Mouse (Mus musculus): ENCODE data around the gene A130010J15Rik. TPM values are rescaled to one million over a fixed set of nuclear protein-coding genes. Genes with fewer than 3 reads are reported as not detected.
A peak's percentile ranks its signal among the peaks of the same experiment; 100 is the strongest.

The A130010J15Rik gene
- total and polyA plus RNA-seq, 3 experiments: 1.7 to 18.9 (median 10.2) TPM

GRCm38 (mm10) chr1:193198312-193198711, 30.5 kb downstream of the A130010J15Rik start:
- no peak for DNase-seq (ENCODE audit: low spot score)
- no peak for TF ChIP-seq GATA2 (IDR thresholded peaks at IDR 0.05; ENCODE audit: borderline replicate concordance, low read depth, low read length)
- TF ChIP-seq GATA1 (IDR thresholded peaks at IDR 0.05; ENCODE audit: borderline replicate concordance, low read length): no peak
- no peak for TF ChIP-seq POLR2AphosphoS5 (IDR thresholded peaks at IDR 0.05; ENCODE audit: insufficient replicate concordance, low read depth, low read length)
- no peak for TF ChIP-seq CTCF (IDR thresholded peaks at IDR 0.05; ENCODE audit: low read depth, low read length)
- TF ChIP-seq TAL1 (conservative IDR thresholded peaks at IDR 0.05; ENCODE audit: low read depth, low read length): no peak
- ATAC-seq (ENCODE audit: extremely low read depth, insufficient number of reproducible peaks, low FRiP score, poor library complexity, severe bottlenecking): no peak
- Histone ChIP-seq H3K4me3 (ENCODE audit: low read depth, low read length) (no peak overlapping the region), H3K9me3 (replicated peaks) (no peaks in the 10 kb centered on the region), H3K36me3 (replicated peaks) (no peaks in the 10 kb centered on the region), H3K27me3 (ENCODE audit: insufficient read depth, low read length) (0 out of 2 replicates have a peak, but pooled peaks cover 2% of the 10 kb centered on the region), H3K4me1 (ENCODE audit: insufficient read depth, low read depth, low read length) (0 out of 2 replicates have a peak, but pooled peaks cover 2% of the 10 kb centered on the region)

GRCm38 (mm10) chr1:193200640-193201382, 33.0 kb downstream of the A130010J15Rik start:
- Histone ChIP-seq H3K9me3 (replicated peaks) (no peaks in the 10 kb centered on the region), H3K36me3 (replicated peaks) (no peaks in the 10 kb centered on the region), H3K4me1 (ENCODE audit: insufficient read depth, low read depth, low read length) (0 out of 2 replicates have a peak, but pooled peaks cover 2% of the 10 kb centered on the region), H3K27me3 (ENCODE audit: insufficient read depth, low read length) (no peaks in the 10 kb centered on the region), H3K4me3 (ENCODE audit: low read depth, low read length) (peak overlapping the region; percentile 36)
- TF ChIP-seq CTCF (IDR thresholded peaks at IDR 0.05; ENCODE audit: low read depth, low read length) (no peak), POLR2AphosphoS5 (IDR thresholded peaks at IDR 0.05; ENCODE audit: insufficient replicate concordance, low read depth, low read length) (no peak), GATA1 (IDR thresholded peaks at IDR 0.05; ENCODE audit: borderline replicate concordance, low read length) (no peak), GATA2 (IDR thresholded peaks at IDR 0.05; ENCODE audit: borderline replicate concordance, low read depth, low read length) (no peak), TAL1 (conservative IDR thresholded peaks at IDR 0.05; ENCODE audit: low read depth, low read length) (no peak)
- no peak for DNase-seq (ENCODE audit: low spot score)
- ATAC-seq (ENCODE audit: extremely low read depth, insufficient number of reproducible peaks, low FRiP score, poor library complexity, severe bottlenecking): no peak

DNA sequence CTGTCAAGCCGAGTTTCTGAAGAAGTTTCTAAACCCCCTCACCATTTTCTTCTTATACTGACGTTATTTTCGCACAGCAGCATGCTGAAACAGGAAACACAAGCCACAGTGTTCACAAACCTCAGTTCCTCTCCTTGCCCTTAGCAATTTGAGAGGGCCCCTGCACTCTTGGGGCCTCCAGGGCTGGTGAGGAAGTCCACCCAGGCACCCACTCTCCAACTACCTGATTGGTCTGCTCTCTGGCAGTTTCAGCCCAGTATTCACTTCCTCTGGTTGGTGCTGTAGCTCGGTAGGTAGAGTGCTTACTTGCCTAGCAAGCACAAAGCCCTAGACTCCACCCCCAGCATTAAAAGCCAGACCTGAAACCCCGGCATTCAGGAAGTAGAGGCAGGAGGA, 33.5 kb downstream of the A130010J15Rik start, which contains the start of gene Traf3ip3:
Gene Traf3ip3, minus strand, starts transcription at position 321 of the 396 bp plus-strand sequence.
- no peak for TF ChIP-seq GATA2 (IDR thresholded peaks at IDR 0.05; ENCODE audit: borderline replicate concordance, low read depth, low read length)
- TF ChIP-seq GATA1 (IDR thresholded peaks at IDR 0.05; ENCODE audit: borderline replicate concordance, low read length): no peak
- no peak for TF ChIP-seq POLR2AphosphoS5 (IDR thresholded peaks at IDR 0.05; ENCODE audit: insufficient replicate concordance, low read depth, low read length)
- TF ChIP-seq TAL1 (conservative IDR thresholded peaks at IDR 0.05; ENCODE audit: low read depth, low read length): no peak
- no peak for TF ChIP-seq CTCF (IDR thresholded peaks at IDR 0.05; ENCODE audit: low read depth, low read length)
- no peaks in the 10 kb centered on the region for H3K9me3 ChIP-seq (replicated peaks)
- H3K27me3 ChIP-seq (ENCODE audit: insufficient read depth, low read length): no peaks in the 10 kb centered on the region
- DNase-seq (ENCODE audit: low spot score): peak; percentile 14
- ATAC-seq (ENCODE audit: extremely low read depth, insufficient number of reproducible peaks, low FRiP score, poor library complexity, severe bottlenecking): peak; percentile 95
- no peaks in the 10 kb centered on the region for H3K36me3 ChIP-seq (replicated peaks)
- H3K4me3 ChIP-seq (ENCODE audit: low read depth, low read length): peak within 1 kb of the TSS; percentile 36
- 0 out of 2 replicates have a peak, but pooled peaks cover 2% of the 10 kb centered on the region for H3K4me1 ChIP-seq (ENCODE audit: insufficient read depth, low read depth, low read length)

DNA sequence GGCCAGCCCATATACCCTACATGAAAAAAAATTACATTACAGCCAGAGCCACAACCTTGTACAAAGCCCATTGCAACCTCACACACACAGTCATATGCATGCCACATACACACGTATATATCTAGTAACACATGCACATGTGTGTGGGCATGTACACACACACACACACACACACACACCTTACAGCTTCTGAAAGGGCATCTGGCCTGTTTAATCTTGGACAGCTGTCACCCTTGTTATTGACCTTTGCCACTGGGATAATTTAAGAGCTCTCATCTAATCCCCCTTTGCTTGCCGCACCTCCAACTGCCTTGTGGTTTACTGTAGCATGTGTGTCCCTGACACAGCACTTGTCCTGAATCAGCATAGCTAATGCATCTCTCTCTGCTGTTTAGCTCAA, 36.0 kb downstream of the A130010J15Rik start:
- TF ChIP-seq TAL1 (conservative IDR thresholded peaks at IDR 0.05; ENCODE audit: low read depth, low read length) (no peak), POLR2AphosphoS5 (IDR thresholded peaks at IDR 0.05; ENCODE audit: insufficient replicate concordance, low read depth, low read length) (no peak)
- H3K4me3 ChIP-seq (ENCODE audit: low read depth, low read length): no peak overlapping the region
- DNase-seq (ENCODE audit: low spot score) (no peak), ATAC-seq (ENCODE audit: extremely low read depth, insufficient number of reproducible peaks, low FRiP score, poor library complexity, severe bottlenecking) (no peak)
- H3K9me3 ChIP-seq (replicated peaks): no peaks in the 10 kb centered on the region
- H3K36me3 ChIP-seq (replicated peaks): no peaks in the 10 kb centered on the region
- no peaks in the 10 kb centered on the region for H3K27me3 ChIP-seq (ENCODE audit: insufficient read depth, low read length)
- no peaks in the 10 kb centered on the region for H3K4me1 ChIP-seq (ENCODE audit: insufficient read depth, low read depth, low read length)

DNA sequence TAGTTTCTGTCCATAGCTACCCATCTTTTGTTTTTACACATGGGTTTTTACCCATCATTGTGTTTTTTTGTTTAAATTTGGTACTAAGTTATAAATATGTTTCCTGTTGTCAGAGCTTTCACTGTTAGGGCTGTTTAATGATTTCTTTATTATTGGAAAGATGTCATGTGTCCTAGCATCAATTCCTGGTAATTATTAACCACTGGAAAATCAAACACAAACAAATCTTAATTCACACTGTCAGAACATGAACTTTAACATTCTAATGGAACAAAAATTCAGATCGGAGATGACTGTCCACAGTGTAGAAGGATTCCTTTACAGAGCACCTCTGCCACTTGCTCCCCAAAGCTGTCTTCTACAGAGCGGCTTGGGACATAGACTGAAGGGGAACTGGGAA, 37.6 kb downstream of the A130010J15Rik start:
- Histone ChIP-seq H3K4me1 (ENCODE audit: insufficient read depth, low read depth, low read length) (no peaks in the 10 kb centered on the region), H3K9me3 (replicated peaks) (no peaks in the 10 kb centered on the region), H3K4me3 (ENCODE audit: low read depth, low read length) (no peak overlapping the region), H3K36me3 (replicated peaks) (no peaks in the 10 kb centered on the region), H3K27me3 (ENCODE audit: insufficient read depth, low read length) (no peaks in the 10 kb centered on the region)
- DNase-seq (ENCODE audit: low spot score): no peak
- TF ChIP-seq POLR2AphosphoS5 (IDR thresholded peaks at IDR 0.05; ENCODE audit: insufficient replicate concordance, low read depth, low read length) (no peak), CTCF (IDR thresholded peaks at IDR 0.05; ENCODE audit: low read depth, low read length) (no peak), GATA2 (IDR thresholded peaks at IDR 0.05; ENCODE audit: borderline replicate concordance, low read depth, low read length) (no peak), TAL1 (conservative IDR thresholded peaks at IDR 0.05; ENCODE audit: low read depth, low read length) (no peak), GATA1 (IDR thresholded peaks at IDR 0.05; ENCODE audit: borderline replicate concordance, low read length) (no peak)
- no peak for ATAC-seq (ENCODE audit: extremely low read depth, insufficient number of reproducible peaks, low FRiP score, poor library complexity, severe bottlenecking)

DNA sequence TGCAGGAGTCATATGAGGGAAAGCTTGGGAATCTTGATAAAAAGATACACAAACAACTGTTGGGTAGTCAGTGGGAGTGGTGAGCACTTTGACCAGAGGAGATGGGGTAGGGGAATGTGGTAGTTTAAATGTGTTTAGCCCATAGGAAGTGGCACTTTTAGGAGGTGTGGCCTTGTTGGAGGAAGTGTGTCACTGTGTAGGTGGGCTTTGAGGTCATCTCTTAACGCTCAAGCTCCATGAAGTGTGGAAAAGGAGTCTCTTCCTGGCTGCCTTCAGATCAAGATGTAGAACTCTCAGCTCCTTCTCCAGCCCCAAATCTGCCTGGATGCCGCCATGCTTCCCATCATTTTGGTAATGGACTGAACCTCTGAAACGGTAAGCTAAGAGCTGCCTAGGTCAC, 39.7 kb downstream of the A130010J15Rik start, which contains the start of gene Lamb3:
Gene Lamb3, plus strand, starts transcription at position 197 of the 400 bp plus-strand sequence.
- no peaks in the 10 kb centered on the region for H3K9me3 ChIP-seq (replicated peaks)
- H3K36me3 ChIP-seq (replicated peaks): no peaks in the 10 kb centered on the region
- no peak for DNase-seq (ENCODE audit: low spot score)
- no peaks in the 10 kb centered on the region for H3K27me3 ChIP-seq (ENCODE audit: insufficient read depth, low read length)
- no peaks in the 10 kb centered on the region for H3K4me1 ChIP-seq (ENCODE audit: insufficient read depth, low read depth, low read length)
- TF ChIP-seq CTCF (IDR thresholded peaks at IDR 0.05; ENCODE audit: low read depth, low read length) (no peak), TAL1 (conservative IDR thresholded peaks at IDR 0.05; ENCODE audit: low read depth, low read length) (no peak), GATA2 (IDR thresholded peaks at IDR 0.05; ENCODE audit: borderline replicate concordance, low read depth, low read length) (no peak), POLR2AphosphoS5 (IDR thresholded peaks at IDR 0.05; ENCODE audit: insufficient replicate concordance, low read depth, low read length) (no peak), GATA1 (IDR thresholded peaks at IDR 0.05; ENCODE audit: borderline replicate concordance, low read length) (no peak)
- no peak for ATAC-seq (ENCODE audit: extremely low read depth, insufficient number of reproducible peaks, low FRiP score, poor library complexity, severe bottlenecking)
- no peak within 1 kb of the TSS for H3K4me3 ChIP-seq (ENCODE audit: low read depth, low read length)
